Mouse (Mus musculus): ENCODE data around the gene Esrrb. TPM values are rescaled to one million over a fixed set of nuclear protein-coding genes. Genes with fewer than 3 reads are reported as not detected.

Gene Esrrb
- total RNA-seq, 1 experiment from 2014 or later: not detected

- ATAC-seq (ENCODE audit: extremely low read depth, insufficient number of reproducible peaks, low FRiP score, poor library complexity, severe bottlenecking): no peak
These were observed 121.1 kb downstream of the Esrrb start for GRCm38 (mm10) chr12:86482029-86482428.

DNA sequence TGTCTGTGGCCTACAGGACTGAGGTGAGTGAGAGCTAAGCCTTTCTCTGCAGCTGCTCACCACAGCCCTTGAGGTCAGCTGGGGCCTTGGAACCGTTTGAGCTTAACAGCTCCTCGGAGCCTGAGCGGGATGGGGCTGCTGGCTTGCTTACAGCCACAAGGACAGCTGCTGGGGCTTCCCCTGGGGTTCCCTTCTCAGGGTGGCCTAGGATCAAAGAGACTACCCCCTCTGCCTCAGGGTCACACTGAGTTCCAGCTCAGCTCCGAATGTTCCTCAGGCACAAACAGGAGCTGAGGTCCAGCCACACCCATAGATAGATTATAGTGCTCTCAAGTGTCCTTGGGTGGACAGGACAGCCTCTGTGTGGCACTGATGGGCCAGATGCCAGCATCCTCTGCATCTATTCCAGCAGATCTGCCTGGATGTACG, 122.5 kb downstream of the Esrrb start:
- ATAC-seq (ENCODE audit: extremely low read depth, insufficient number of reproducible peaks, low FRiP score, poor library complexity, severe bottlenecking): no peak

- ATAC-seq (ENCODE audit: extremely low read depth, insufficient number of reproducible peaks, low FRiP score, poor library complexity, severe bottlenecking): no peak
These were observed 127.1 kb downstream of the Esrrb start for GRCm38 (mm10) chr12:86488005-86488404.

DNA sequence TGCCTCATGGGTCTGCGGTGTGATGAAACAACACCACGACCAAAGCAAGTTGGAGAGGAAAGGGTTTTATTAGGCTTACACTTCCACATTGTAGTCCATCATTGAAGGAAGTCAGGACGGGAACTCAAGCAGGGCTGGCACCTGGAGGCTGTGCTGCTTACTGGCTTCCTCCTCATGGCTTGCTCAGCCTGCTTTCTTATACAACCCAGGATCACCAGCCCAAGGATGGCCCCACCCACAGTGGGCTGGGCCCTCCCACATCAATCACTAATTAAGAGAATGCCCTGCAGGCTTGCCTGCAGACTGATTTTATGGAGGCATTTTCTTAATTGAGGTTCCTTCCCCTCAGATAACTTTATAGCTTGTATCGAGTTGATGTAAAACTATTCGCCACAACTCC, 129.1 kb downstream of the Esrrb start:
- ATAC-seq (ENCODE audit: extremely low read depth, insufficient number of reproducible peaks, low FRiP score, poor library complexity, severe bottlenecking): no peak

- no peak for ATAC-seq (ENCODE audit: extremely low read depth, insufficient number of reproducible peaks, low FRiP score, poor library complexity, severe bottlenecking)
These were observed 130.6 kb downstream of the Esrrb start for GRCm38 (mm10) chr12:86491500-86491899.

DNA sequence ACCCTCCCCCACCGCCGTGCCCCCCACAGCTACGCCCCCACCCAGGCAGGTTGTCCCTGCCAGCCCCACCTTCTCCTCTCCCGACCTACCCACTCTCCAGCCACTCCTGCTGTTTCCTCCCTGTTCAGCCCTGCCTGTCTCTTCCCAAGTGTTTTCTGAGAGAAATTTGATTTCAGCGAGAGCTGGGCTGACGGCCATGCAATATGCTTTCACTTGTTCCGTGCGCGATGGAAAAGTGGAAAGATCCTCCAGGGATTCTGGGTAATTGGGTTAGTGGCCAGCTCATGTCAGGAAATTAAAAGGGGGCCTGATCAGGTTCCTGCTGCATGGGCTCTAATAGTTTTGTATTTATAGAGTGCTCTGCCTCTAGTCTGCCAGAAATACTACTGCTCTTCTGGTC, 131.9 kb downstream of the Esrrb start:
- ATAC-seq (ENCODE audit: extremely low read depth, insufficient number of reproducible peaks, low FRiP score, poor library complexity, severe bottlenecking): no peak

- ATAC-seq (ENCODE audit: extremely low read depth, insufficient number of reproducible peaks, low FRiP score, poor library complexity, severe bottlenecking): no peak
These were observed 136.2 kb downstream of the Esrrb start for GRCm38 (mm10) chr12:86497126-86497525.

- no peak for ATAC-seq (ENCODE audit: extremely low read depth, insufficient number of reproducible peaks, low FRiP score, poor library complexity, severe bottlenecking)
These were observed 137.8 kb downstream of the Esrrb start for GRCm38 (mm10) chr12:86498765-86499164.

DNA sequence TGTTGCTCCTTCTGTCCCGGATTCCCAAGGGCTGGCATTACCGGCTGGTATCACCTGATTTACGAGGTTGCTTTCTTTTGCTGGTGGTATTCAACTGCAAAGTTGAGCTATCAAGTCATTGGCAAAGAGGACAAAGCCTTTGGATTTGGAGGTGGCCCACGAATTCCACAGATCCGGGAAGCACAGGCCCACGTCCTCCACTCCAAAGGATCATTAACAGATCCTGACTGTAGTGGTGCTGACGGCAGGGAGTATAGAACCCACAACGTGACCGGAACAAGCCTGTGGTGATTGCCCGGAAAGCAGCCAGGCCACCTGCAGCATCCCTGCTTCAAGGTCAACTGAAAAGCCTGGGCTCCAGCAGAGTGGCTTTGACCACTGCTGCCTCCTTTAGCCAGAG, 140.8 kb downstream of the Esrrb start:
- no peak for ATAC-seq (ENCODE audit: extremely low read depth, insufficient number of reproducible peaks, low FRiP score, poor library complexity, severe bottlenecking)

DNA sequence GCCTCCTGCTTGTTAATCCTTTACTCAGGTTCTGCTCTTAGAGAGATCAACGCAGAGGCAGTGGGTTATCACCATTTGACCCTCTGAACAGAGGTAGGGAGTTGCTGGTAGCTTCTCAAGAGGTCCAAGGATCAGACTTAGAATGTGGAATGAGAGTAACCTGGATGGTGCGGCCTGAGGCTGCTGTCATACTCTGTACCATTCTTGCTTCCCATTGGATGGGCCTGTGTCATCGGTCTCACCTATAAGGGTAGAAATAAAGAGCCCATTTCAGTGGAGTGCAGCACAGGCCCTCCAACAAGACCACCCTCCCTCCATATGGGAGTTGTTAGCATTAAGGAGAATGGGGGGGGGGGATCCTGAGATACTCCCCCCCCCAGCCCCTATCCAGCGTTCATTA, 143.0 kb downstream of the Esrrb start:
- ATAC-seq (ENCODE audit: extremely low read depth, insufficient number of reproducible peaks, low FRiP score, poor library complexity, severe bottlenecking): no peak

GRCm38 (mm10) chr12:86504321-86504720, 143.4 kb downstream of the Esrrb start:
- no peak for ATAC-seq (ENCODE audit: extremely low read depth, insufficient number of reproducible peaks, low FRiP score, poor library complexity, severe bottlenecking)

GRCm38 (mm10) chr12:86507741-86508140, 146.8 kb downstream of the Esrrb start:
- no peak for ATAC-seq (ENCODE audit: extremely low read depth, insufficient number of reproducible peaks, low FRiP score, poor library complexity, severe bottlenecking)

GRCm38 (mm10) chr12:86508313-86508988, 147.5 kb downstream of the Esrrb start:
- ATAC-seq (ENCODE audit: extremely low read depth, insufficient number of reproducible peaks, low FRiP score, poor library complexity, severe bottlenecking): no peak

GRCm38 (mm10) chr12:86509295-86510279, 148.7 kb downstream of the Esrrb start:
- ATAC-seq (ENCODE audit: extremely low read depth, insufficient number of reproducible peaks, low FRiP score, poor library complexity, severe bottlenecking): no peak

- ATAC-seq (ENCODE audit: extremely low read depth, insufficient number of reproducible peaks, low FRiP score, poor library complexity, severe bottlenecking): no peak
These were observed 151.4 kb downstream of the Esrrb start for GRCm38 (mm10) chr12:86512335-86512734.

DNA sequence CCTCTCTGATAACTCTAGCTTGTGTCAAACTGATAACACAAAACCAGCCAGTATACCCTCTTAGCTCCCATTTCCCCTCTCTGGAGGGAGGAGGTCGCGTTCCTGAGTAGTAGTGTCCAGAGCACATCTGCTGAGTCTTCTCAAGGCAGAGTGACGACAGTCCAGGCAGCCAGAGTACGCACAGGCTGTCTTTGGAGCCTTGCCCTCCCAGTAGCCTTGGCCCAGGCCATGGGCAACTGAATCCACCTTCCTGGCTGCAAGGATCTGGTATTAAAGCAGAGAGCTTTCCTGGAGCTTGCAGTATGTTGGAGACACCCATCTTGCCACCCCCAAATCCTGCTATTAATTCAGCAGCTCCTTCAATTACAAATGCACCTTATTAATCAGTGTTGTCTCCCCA, 152.7 kb downstream of the Esrrb start:
- no peak for ATAC-seq (ENCODE audit: extremely low read depth, insufficient number of reproducible peaks, low FRiP score, poor library complexity, severe bottlenecking)

- ATAC-seq (ENCODE audit: extremely low read depth, insufficient number of reproducible peaks, low FRiP score, poor library complexity, severe bottlenecking): no peak
These were observed 155.7 kb downstream of the Esrrb start for GRCm38 (mm10) chr12:86516602-86517001.

- no peak for ATAC-seq (ENCODE audit: extremely low read depth, insufficient number of reproducible peaks, low FRiP score, poor library complexity, severe bottlenecking)
These were observed 156.8 kb downstream of the Esrrb start for GRCm38 (mm10) chr12:86517721-86518120.

- ATAC-seq (ENCODE audit: extremely low read depth, insufficient number of reproducible peaks, low FRiP score, poor library complexity, severe bottlenecking): no peak
These were observed 157.8 kb downstream of the Esrrb start for GRCm38 (mm10) chr12:86518746-86519145.

- ATAC-seq (ENCODE audit: extremely low read depth, insufficient number of reproducible peaks, low FRiP score, poor library complexity, severe bottlenecking): no peak
These were observed 173.4 kb downstream of the Esrrb start for GRCm38 (mm10) chr12:86534283-86534682.

All from neutrophil, adult 5-6 weeks (primary cell).